Mouse (Mus musculus): ENCODE data around the gene Znfx1.
"Not testable (repeated sequence)": the region's sequence is repeated elsewhere in the genome, so short reads cannot be mapped to it uniquely, and the experiment has no call there.

Znfx1 gene

DNA sequence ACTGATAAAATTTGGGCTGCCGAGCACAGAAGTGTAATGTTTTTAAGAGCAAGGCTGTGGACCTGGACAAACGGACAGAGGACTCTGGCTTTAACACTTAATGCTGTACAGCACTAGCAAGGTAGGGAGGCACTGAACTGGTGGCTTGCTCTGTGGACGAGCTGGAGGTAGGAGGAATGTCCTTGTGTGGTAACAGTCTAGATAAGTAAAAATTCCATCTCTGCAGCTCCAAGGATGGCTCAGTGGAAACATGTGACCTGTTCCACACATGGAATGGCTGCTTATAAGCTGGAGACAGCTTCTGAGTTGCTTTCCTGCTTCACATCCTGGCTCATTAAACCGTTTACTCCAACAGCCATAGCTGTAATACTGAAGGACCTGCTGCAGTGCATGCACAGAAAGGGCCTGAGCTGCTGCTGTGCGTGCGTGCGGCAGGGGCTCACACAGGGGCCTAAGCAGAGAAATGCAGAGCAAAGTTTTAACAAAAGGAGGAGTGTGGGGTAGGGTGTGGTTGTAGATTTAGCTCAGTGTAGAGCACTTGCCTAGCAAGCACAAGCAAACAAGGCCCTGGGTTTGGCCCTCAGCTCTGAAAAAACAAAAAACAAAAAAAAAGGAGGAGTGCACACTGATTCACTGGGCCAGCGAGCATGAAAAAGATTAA, 14.0 kb downstream of the Znfx1 start:
- no peak for DNase-seq

DNA sequence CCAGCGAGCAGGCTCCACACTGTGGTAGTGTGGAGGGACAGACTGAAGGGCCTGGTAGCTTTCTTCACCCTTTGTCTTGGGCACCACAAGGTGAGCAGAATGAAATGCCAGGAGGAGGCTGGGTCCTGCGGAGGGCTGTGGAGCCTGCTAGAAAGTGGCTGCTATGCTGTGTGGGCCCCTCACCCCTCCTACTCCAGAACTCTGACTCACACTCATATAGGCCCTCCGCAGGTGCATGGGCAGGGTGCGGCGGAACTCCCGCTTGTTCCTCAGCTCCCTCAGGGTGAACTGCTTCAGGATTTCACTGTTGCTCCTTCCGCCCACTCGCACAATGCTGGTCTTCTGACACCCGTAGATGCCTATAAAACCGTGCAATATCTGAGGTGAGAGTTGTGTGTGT, 14.6 kb downstream of the Znfx1 start:
- no peak for DNase-seq

- DNase-seq: no peak
Measured at GRCm38 (mm10) chr2:167043400-167044121, 19.3 kb downstream of the Znfx1 start.

- no peak for DNase-seq
Measured at GRCm38 (mm10) chr2:167039386-167039785, 23.4 kb downstream of the Znfx1 start.

GRCm38 (mm10) chr2:167038716-167039115, 24.1 kb downstream of the Znfx1 start:
- no peak for DNase-seq

DNA sequence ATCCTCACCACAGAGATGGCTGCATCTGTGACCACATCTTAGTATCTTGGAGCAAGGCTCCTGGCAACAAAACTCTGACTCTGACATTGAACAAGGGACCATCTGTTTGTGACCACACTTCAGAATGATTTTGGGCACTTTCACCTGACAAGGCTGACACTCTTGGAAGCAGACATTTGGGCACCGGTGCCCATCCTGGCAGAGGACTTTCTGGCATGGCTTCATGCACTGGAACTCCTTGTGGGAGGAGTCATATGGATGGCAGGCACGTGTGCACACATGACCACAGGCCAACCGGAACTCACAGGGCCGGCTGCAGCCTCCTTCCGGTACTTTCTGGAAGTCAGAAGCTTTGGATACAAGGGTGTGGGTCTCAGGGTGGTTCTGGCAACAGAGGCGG, 24.5 kb downstream of the Znfx1 start:
- no peak for DNase-seq

DNA sequence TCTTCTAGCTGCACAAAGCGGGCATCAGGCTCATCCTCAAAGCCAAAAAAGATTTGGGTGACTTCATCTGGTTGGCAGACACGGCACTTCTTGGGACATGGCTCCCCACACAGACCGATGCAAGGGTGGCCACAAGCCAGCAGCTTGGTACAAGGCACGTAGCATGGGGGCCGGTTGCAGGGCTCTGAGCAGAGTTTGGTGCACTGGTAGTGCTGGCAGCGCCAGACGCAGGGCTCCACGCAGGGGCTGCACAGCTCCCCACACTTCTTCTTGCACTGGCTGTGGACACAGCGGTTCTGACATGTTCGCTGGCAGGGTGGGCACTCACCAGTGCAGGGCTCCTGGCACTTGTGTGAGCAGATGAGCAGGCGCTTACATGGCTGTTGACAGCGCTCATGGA, 25.1 kb downstream of the Znfx1 start:
- no peak for DNase-seq

DNA sequence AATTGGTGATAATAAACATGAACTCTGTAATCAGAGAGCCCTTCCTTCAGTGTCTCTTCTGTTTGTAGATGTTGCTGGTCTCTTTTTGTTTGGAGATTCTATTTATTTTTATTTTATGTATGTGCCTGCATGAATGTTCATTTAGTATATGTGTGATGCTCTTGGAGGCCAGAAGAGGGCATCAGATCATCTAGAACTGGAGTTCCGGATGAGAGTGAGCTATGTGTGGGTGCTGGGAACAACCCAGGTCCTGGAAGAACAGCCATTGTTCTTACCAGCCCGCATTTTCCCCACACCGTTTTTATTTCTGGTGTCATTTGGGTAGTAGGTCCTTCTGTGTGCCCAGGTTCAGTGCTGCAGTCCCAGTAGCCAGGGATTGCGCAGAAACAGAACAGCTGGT, 32.3 kb downstream of the Znfx1 start:
- DNase-seq: no peak

DNA sequence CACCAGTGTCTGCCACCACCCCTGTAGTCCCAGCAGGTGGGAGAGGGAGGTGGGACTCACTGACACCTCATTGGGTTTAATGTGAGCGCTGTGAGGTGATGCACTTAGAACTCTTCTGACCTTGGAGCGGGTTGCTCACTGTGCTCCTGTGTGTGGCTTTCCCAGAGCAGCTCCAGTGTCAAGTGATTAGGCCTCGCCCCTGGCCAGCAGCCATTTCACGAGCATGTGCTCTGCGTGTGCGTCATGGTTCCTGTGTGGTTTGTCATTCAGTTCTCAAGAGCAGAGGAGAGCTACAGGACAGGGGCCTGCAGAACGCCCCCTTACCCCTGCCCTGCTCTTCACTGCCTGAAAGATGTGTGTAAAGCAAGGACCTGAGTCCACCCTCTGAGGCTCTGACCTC, 34.3 kb downstream of the Znfx1 start:
- no peak for DNase-seq

GRCm38 (mm10) chr2:167019396-167019795, 43.4 kb downstream of the Znfx1 start:
- DNase-seq: no peak

DNA sequence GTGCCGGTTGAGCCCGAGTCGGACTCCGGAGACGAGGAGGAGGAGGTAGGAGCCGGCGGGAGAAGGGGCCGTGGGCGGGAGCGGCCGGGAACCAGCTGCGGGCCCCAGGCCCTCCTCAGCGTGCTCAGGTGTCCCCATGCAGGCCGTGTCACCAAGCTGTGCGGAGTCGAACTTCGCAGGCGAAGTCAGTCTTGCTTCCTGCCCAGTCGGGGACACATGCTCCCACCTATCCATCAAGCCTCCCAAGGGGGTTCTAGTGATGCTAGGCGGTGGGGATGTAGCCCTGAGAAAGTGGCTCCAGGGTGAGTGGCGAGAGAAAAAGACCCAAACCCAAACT, 47.5 kb downstream of the Znfx1 start:
- DNase-seq: no peak

DNA sequence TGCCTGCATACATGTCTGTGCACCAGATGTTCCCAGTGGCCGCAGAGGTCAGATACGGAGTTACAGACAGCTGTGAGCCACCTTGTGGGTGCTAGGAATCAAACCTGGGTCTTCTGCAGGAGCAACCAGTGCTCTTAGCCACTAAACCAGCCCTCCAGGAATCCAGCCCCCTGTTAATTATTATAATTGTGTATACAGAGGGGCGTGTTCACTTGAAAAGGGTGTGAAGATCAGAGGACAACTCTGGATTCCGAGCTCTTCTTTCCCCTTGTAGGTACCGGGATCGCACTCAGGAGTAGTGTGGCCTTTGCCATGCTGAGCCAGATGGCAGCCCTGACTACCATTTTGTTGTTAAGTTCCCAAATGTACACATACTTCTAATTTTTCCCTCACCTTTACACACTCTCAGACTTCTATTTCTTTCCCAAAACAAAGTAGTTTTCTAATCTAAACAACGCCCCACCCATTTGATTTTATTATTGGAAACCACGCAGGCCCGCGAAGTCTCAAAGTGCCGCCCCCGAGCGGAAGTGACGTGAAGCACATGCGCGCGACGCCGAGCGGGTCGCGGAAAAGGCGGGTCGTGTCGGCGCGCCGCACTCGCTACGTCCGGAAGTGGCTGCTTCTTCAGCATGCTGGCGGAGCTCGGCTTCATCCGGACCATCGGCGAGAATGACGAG, 48.0 kb downstream of the Znfx1 start, which contains the start of gene Ddx27:
Gene Ddx27, plus strand, starts transcription at position 492 of the 680 bp plus-strand sequence.
- DNase-seq: peak; percentile 90

- no peak for DNase-seq
Measured at GRCm38 (mm10) chr2:167010546-167010945, 52.3 kb downstream of the Znfx1 start.

DNA sequence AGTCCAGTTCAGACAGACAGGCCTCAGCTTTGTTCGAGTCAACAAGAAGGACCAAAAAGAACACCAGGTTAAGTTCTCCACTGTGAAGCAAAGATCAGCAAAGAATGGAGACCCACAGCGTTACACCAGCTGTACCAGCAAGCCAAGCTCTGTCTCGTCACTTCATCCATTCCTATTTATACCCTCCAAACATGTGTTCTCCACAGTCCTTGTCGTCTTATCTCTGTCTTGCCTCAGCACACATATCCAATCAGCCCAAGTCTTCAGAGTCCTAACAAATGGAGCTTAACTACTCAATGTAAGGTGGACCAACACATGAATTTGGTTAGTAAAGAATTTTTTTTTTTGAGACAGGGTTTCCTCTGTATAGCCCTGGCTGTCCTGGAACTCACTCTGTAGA, 53.3 kb downstream of the Znfx1 start:
- no peak for DNase-seq

DNA sequence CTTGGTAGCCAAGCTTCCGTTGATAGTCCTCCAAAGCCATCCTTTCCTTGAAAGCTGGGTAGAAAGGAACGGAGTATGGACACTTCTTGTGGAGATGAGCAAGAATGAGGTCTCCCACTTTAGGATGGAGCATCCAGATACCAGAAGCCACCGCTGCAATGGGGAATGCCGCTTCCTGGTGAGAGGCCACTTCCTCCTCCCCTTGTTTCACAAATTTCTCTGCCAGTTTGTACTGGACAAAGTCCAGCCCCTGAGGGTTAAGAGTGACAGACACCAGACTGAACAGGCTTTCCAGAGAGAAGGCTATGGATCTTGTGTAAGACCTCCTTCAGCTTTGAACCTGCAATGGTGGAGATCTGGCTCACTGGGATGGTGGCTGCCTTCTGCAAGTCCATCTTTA, 55.2 kb downstream of the Znfx1 start:
- DNase-seq: not testable (repeated sequence)

GRCm38 (mm10) chr2:167007001-167007491, 55.8 kb downstream of the Znfx1 start:
- DNase-seq: peak; percentile 28

- DNase-seq: no peak
Measured at GRCm38 (mm10) chr2:167006355-167006754, 56.5 kb downstream of the Znfx1 start.

GRCm38 (mm10) chr2:167004099-167004854, 58.5 kb downstream of the Znfx1 start:
- DNase-seq: peak; percentile 68

DNA sequence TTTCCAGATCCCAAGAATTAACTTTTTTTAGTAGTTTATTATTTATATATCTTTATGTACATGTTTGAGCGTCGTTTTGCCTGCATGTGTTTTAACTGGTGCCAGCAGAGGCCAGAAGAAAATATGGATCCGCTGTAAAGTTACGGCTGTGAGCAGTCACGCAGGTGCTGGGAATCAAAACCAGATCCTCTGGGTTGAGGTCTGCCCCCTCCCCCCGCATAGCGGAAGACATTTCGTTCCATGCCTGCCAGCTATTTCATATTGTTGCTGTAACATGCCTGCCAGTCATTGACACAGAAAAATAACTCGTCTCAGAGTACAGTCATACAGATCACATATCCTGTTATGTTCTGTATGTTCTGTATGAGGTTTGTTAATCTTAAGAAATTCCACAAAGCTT, 61.3 kb downstream of the Znfx1 start:
- DNase-seq: no peak

- DNase-seq: no peak
Measured at GRCm38 (mm10) chr2:166996533-166996894, 66.3 kb downstream of the Znfx1 start.

DNA sequence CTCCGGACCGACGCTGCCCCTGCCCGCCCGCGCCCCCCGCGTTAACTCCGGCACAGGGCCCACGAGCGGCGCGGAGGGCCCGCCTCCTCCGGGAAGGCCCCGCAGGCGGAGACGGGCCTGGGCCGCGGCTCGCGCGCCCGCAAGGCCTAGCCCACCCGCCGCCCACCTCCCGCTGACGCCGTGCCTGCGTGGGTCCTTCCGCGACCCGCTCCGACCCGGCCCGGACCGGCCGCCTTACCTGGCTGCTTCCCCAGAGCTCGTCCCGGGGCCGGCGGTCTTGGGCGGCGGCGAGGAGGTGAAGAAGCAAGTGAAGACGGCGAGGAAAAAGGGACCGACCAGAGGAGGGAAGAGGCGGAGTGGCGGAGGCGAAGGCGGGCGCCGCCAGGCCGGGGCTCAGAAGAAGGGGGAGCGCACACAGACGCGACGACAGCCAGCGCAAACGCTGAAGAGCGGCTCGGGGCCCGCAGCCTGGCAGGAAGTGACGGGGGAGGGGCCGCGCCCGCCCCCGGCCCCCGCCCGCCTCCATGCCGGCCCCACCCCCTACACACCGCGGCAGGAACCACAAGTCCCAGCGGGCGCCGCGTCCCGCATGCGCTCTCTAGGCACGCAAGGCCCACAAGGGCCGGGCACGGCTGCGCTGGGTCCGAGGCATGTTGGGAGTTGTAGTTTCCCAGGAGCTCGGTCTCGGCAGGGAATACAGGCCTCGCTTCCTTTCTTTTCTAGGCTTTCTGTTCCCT, 66.9 kb downstream of the Znfx1 start, which contains the start of gene Stau1:
Gene Stau1, minus strand, starts transcription at position 504 of the 737 bp plus-strand sequence.
- DNase-seq: peak; percentile 98

GRCm38 (mm10) chr2:166995021-166995795, 67.6 kb downstream of the Znfx1 start:
- no peak for DNase-seq

Data from layer of hippocampus, adult 9-11 months (tissue).